Mouse (Mus musculus) lung, postnatal 0 days (tissue): ENCODE measurements around the gene Rpf1.

Source experiments
- CTCF ChIP-seq: IDR thresholded peaks from 2 replicates; pipeline ENCODE4 v1.5.1; 2016; ENCODE audit warnings: antibody characterized with exemption, mild to moderate bottlenecking
- EP300 ChIP-seq: IDR thresholded peaks from 2 replicates; pipeline ENCODE4 v1.6.1; 2016; ENCODE audit warnings: antibody characterized with exemption, mild to moderate bottlenecking, control low read depth

- TF ChIP-seq CTCF (no peak), EP300 (no peak)
These were observed 49.7 kb upstream of the Rpf1 start for GRCm38 (mm10) chr3:146570939-146571338.
